Mouse (Mus musculus): ENCODE results near the gene Pdlim7. TPM values are rescaled to one million over a fixed set of nuclear protein-coding genes. Genes with fewer than 3 reads are reported as not detected.
A peak's percentile ranks its signal among the peaks of the same experiment; 100 is the strongest.

Pdlim7 gene
- polyA plus RNA-seq, 1 experiment: 80.5 TPM

GRCm38 (mm10) chr13:55523951-55524600 is 10.6 kb upstream of the Pdlim7 start:
- no peak for DNase-seq
- H3K4me1 ChIP-seq (ENCODE audit: control insufficient read depth, insufficient read depth, low read length): no peaks in the 10 kb centered on the region
- H3K4me3 ChIP-seq (replicated peaks; ENCODE audit: extremely low read depth, low read depth, low read length): no peak overlapping the region
- WGBS: 86% methylated on average over 23 of the region's 23 CpGs
- TF ChIP-seq CTCF (IDR thresholded peaks at IDR 0.05; ENCODE audit: insufficient read depth, low read length) (no peak), POLR2A (IDR thresholded peaks at IDR 0.05; ENCODE audit: borderline replicate concordance, extremely low read depth, low read depth, low read length) (no peak)

DNA sequence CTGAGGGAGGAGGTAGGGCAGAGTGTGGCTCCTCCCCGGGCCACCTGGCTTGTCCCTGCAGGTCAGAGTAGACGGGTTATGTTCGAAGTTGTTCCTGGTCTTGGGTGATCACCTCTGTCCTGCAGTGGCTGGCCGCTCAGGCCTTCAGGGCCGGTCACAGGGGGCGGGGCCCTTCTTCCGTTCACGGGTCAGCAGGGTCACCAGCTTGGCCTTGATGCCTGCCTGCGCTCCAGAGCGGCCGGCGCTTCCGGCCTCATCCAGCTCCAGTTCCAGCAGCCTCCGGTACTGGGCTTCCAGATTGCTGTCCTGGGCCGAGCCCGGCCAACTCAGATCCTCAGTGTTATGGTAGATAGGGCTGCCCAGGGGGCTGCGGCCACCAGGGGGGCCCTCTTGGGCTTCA is 9.8 kb upstream of the Pdlim7 start:
- no peak for DNase-seq
- Histone ChIP-seq H3K4me3 (replicated peaks; ENCODE audit: extremely low read depth, low read depth, low read length) (no peak overlapping the region), H3K4me1 (ENCODE audit: control insufficient read depth, insufficient read depth, low read length) (no peaks in the 10 kb centered on the region)
- 64% methylated on average over 17 of the region's 17 CpGs for WGBS
- no peak for TF ChIP-seq CTCF (IDR thresholded peaks at IDR 0.05; ENCODE audit: insufficient read depth, low read length)
- no peak for TF ChIP-seq POLR2A (IDR thresholded peaks at IDR 0.05; ENCODE audit: borderline replicate concordance, extremely low read depth, low read depth, low read length)

DNA sequence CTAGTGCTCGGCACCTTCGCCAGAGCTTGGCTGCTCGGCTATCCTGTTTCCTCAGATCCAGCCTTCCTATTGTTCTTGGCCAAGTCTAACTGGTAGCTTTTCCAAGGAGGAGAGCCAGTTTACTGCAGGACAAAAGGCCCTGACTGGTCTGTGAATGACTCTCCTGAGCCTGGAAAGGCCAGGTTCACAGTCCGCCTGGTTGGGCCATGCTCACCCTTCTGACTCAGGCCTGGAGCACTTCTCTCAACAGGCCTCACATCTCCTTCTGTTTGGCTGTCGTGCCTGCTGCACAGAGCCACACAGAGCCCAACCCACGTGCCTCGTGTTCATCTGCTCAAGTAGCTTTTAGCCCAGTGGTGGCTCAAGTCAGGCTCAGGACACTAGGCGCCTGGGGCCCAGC is 9.3 kb upstream of the Pdlim7 start:
- Histone ChIP-seq H3K4me3 (replicated peaks; ENCODE audit: extremely low read depth, low read depth, low read length) (no peak overlapping the region), H3K4me1 (ENCODE audit: control insufficient read depth, insufficient read depth, low read length) (no peaks in the 10 kb centered on the region)
- TF ChIP-seq POLR2A (IDR thresholded peaks at IDR 0.05; ENCODE audit: borderline replicate concordance, extremely low read depth, low read depth, low read length) (no peak), CTCF (IDR thresholded peaks at IDR 0.05; ENCODE audit: insufficient read depth, low read length) (no peak)
- no peak for DNase-seq
- WGBS: 58% methylated on average over 8 of the region's 8 CpGs

- Histone ChIP-seq H3K4me3 (replicated peaks; ENCODE audit: extremely low read depth, low read depth, low read length) (no peak overlapping the region), H3K4me1 (ENCODE audit: control insufficient read depth, insufficient read depth, low read length) (no peaks in the 10 kb centered on the region)
- no peak for TF ChIP-seq POLR2A (IDR thresholded peaks at IDR 0.05; ENCODE audit: borderline replicate concordance, extremely low read depth, low read depth, low read length)
- no peak for TF ChIP-seq CTCF (IDR thresholded peaks at IDR 0.05; ENCODE audit: insufficient read depth, low read length)
- WGBS: 59% methylated on average over 4 of the region's 4 CpGs
- no peak for DNase-seq
Observed at GRCm38 (mm10) chr13:55519606-55520005, 6.1 kb upstream of the Pdlim7 start.

DNA sequence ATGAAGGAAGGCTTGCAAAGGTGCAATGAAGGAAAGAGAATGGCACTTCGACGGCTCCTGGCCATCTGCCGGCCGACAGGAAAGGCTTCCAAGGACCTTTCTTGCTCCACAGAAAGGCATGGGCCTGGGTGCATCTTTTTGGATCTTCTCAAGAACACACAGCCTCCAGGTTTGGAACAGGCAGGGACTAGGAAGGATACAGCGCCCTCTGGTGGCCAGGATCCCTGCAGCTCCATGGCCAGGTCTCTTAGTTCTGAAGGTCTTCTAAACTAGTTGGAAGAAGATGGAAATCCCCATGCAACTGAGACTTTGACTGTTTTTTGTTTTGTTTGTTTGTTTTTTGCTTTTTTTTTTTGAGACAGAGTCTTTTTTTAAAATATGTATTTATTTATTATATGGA is 3.5 kb upstream of the Pdlim7 start:
- WGBS: 5% methylated on average over 5 of the region's 5 CpGs
- peak; percentile 95 for TF ChIP-seq CTCF (IDR thresholded peaks at IDR 0.05; ENCODE audit: insufficient read depth, low read length)
- no peak for TF ChIP-seq POLR2A (IDR thresholded peaks at IDR 0.05; ENCODE audit: borderline replicate concordance, extremely low read depth, low read depth, low read length)
- DNase-seq: peak; percentile 88
- H3K4me3 ChIP-seq (replicated peaks; ENCODE audit: extremely low read depth, low read depth, low read length): no peak overlapping the region
- H3K4me1 ChIP-seq (ENCODE audit: control insufficient read depth, insufficient read depth, low read length): peaks cover 4% of the 10 kb centered on the region; the same call in 1 of the 2 replicates

DNA sequence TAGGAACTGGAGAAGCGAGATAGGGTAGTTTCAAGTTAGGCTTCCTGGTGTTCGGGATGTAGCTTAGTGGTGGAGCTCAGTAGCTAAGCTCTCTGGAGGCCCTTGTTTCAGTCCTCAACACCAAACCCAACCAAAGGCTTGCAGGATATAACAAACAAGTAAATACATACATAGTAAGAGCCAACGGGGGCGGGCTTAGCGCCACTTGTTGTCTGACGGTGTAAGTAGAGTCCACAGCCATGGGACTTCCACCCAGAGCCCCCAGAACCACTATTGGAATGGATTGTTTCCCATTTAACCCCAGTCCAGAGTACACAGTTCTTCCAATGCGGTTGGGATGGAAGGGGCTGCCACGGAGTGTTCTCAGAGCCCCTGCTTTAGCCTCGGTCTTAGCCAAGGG is 352 bp upstream of the Pdlim7 start:
- Histone ChIP-seq H3K4me3 (replicated peaks; ENCODE audit: extremely low read depth, low read depth, low read length) (no peak overlapping the region), H3K4me1 (ENCODE audit: control insufficient read depth, insufficient read depth, low read length) (peaks cover 13% of the 10 kb centered on the region)
- WGBS: 38% methylated on average over 9 of the region's 9 CpGs
- TF ChIP-seq POLR2A (IDR thresholded peaks at IDR 0.05; ENCODE audit: borderline replicate concordance, extremely low read depth, low read depth, low read length): no peak
- TF ChIP-seq CTCF (IDR thresholded peaks at IDR 0.05; ENCODE audit: insufficient read depth, low read length): no peak
- no peak for DNase-seq

DNA sequence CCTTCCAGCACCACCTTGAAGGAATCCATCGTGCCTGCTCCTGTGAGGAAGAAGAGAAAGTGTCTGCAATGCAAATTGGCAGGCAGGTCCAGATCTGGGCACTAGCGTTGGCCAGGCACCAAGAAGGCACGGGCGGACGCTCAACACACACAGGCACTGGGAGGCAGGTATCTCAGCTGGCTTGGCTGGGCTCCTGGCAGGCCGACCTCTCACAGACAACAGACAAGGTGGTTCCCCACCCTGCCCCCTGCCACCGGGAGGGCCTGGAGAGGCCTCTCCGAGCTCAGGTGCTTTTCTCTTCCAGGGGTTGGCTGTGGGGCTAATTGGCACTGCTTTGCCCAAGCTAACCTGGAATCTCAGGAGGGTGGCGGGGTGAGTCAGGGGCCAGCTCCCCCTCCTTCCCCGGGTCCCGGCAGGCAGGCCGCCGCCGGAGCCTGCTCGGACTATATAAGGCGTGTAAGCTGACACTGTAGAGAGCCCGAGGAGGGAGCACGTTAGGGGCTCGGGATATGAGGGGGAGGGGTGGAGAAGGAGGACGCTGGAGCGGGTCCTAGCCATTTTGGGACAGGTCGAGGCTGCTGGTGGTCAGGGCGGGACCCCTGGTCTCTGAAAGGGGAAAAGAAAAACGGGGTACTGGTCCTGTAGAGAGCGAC is 971 bp downstream of the Pdlim7 start:
- TF ChIP-seq POLR2A (IDR thresholded peaks at IDR 0.05; ENCODE audit: borderline replicate concordance, extremely low read depth, low read depth, low read length) (no peak), CTCF (IDR thresholded peaks at IDR 0.05; ENCODE audit: insufficient read depth, low read length) (no peak)
- Histone ChIP-seq H3K4me3 (replicated peaks; ENCODE audit: extremely low read depth, low read depth, low read length) (peak overlapping the region; percentile 94), H3K4me1 (ENCODE audit: control insufficient read depth, insufficient read depth, low read length) (peaks cover 13% of the 10 kb centered on the region)
- 3% methylated on average over 25 of the region's 25 CpGs for WGBS
- DNase-seq: peak; percentile 41

DNA sequence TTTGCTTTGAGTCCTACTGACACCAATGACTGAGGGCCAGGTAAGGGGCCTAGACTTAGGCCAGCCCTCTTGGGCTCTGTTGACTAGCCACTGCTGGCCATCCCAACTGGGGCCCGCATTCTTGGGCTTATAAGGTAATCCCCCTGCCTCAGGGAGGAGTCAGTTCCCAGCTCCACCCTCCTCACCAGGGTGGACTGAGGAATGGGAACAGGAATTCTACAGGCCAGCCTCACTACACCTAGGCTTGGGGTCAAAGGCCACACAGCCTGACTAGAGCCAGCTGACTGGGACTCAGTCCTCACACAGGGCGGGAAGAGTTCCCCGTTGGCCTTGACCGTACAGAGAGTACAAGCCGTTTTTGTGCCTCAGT is 2.0 kb downstream of the Pdlim7 start:
- peak overlapping the region; percentile 6 for H3K4me3 ChIP-seq (replicated peaks; ENCODE audit: extremely low read depth, low read depth, low read length)
- 45% methylated on average over 5 of the region's 5 CpGs for WGBS
- no peak for DNase-seq
- peaks cover 13% of the 10 kb centered on the region for H3K4me1 ChIP-seq (ENCODE audit: control insufficient read depth, insufficient read depth, low read length)
- TF ChIP-seq POLR2A (IDR thresholded peaks at IDR 0.05; ENCODE audit: borderline replicate concordance, extremely low read depth, low read depth, low read length): no peak
- TF ChIP-seq CTCF (IDR thresholded peaks at IDR 0.05; ENCODE audit: insufficient read depth, low read length): no peak

- TF ChIP-seq POLR2A (IDR thresholded peaks at IDR 0.05; ENCODE audit: borderline replicate concordance, extremely low read depth, low read depth, low read length) (no peak), CTCF (IDR thresholded peaks at IDR 0.05; ENCODE audit: insufficient read depth, low read length) (no peak)
- 28% methylated on average over 6 of the region's 6 CpGs for WGBS
- DNase-seq: peak; percentile 68
- Histone ChIP-seq H3K4me1 (ENCODE audit: control insufficient read depth, insufficient read depth, low read length) (peaks cover 13% of the 10 kb centered on the region), H3K4me3 (replicated peaks; ENCODE audit: extremely low read depth, low read depth, low read length) (no peak overlapping the region)
Observed at GRCm38 (mm10) chr13:55510668-55511491, 2.6 kb downstream of the Pdlim7 start.
